Mouse (Mus musculus) inflammation-experienced regulatory T-cells, adult 16 weeks (primary cell): ENCODE results near the gene Slc27a2. TPM values are rescaled to one million over a fixed set of nuclear protein-coding genes. Genes with fewer than 3 reads are reported as not detected.

Source experiments
- polyA plus RNA-seq: library from polyadenylated mRNA; unstranded; fragments of 100-300 nt; shearing (Covaris generic); gene quantifications from one replicate; pipeline ENCODE4 v1.2.1, GENCODE M21; 2017

Slc27a2 gene
- not detected for polyA plus RNA-seq

DNA sequence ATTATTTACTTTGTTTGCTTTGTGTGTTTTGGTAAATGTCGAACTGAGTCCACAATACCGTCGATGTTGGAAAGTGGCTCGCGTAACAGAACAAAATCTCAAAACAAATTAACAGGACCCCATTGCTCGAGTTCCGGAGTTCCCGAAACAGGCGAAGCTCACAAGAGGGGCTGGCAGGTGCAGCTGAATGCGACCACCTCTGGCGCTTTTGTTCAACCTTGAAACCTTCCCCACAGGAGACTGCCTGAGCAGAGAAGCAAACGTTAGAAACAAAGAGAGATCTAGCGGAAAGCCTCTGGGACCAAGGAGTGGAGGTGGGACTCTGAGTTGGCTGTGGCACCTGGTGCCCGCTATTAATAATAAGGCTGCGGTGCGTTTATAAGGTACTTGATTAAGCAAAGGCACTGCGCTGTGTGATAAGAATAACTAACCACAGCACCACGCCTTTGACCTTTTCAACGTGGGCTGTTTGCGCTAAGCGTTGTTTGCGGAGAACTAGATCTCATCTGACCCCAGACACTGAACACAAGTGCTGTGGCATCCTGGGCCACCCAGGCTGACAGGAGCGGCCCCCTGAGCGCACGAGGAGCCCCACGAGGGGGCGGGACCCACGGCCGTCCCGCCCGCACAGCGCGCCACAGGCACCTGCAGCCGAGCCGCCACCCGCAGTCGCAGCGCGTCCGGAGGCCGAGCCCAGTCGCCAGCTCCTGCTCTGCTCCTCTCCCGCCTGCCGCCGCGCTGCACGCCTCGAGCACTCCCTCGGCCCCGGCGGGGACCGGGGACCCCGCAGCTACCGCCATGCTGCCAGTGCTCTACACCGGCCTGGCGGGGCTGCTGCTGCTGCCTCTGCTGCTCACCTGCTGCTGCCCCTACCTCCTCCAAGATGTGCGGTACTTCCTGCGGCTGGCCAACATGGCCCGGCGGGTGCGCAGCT lies at the start of gene Slc27a2:
TSS of gene Slc27a2 (plus strand) at position 51 of the 934 bp plus-strand sequence.

GRCm38 (mm10) chr2:126619249-126619704 lies 67.1 kb downstream of the Slc27a2 start, which contains the start of gene Hdc:
Gene Hdc (minus strand): TSS chr2:126619299.

Other genes starting within 250 kb of the Slc27a2 start
- gene Atp8b4, start 51.7 kb upstream of the Slc27a2 start, polyA plus RNA-seq: 1.6 TPM
- 1.00 TPM for gene Hdc, start 66.9 kb downstream of the Slc27a2 start, polyA plus RNA-seq
- gene Gabpb1, start 123.9 kb downstream of the Slc27a2 start, polyA plus RNA-seq: 86.9 TPM
- 72.8 TPM for gene Usp8, start 154.9 kb downstream of the Slc27a2 start, polyA plus RNA-seq
- 4.4 TPM for gene Usp50, start 231.1 kb downstream of the Slc27a2 start, polyA plus RNA-seq